Mouse (Mus musculus) hematopoietic stem cell, adult 5-6 weeks (primary cell): ENCODE measurements at regions not wholly inside any gene's neighbourhood (a gene's known extent, or its start where the extent isn't known, plus 50 kb on each side); places are given as distances from the start of the nearest gene placed in this dataset.
A peak's percentile ranks its signal among the peaks of the same experiment; 100 is the strongest.

Experiments used
- ATAC-seq, 2 experiments: fragments of 125-278 bp in 1 of 2; replicated peaks in 1 of 2; 2 replicates each; pipeline ENCODE4 v1.8.0; 2016 to 2017; ENCODE audit warnings: inconsistent platforms in 2 of 2, mild to moderate bottlenecking in 2 of 2, moderate number of reproducible peaks in 2 of 2, low read depth in 1 of 2, moderate TSS enrichment in 1 of 2; ENCODE audit not compliant: low FRiP score in 2 of 2, poor library complexity in 2 of 2, severe bottlenecking in 2 of 2, insufficient read depth in 1 of 2, low TSS enrichment in 1 of 2

DNA sequence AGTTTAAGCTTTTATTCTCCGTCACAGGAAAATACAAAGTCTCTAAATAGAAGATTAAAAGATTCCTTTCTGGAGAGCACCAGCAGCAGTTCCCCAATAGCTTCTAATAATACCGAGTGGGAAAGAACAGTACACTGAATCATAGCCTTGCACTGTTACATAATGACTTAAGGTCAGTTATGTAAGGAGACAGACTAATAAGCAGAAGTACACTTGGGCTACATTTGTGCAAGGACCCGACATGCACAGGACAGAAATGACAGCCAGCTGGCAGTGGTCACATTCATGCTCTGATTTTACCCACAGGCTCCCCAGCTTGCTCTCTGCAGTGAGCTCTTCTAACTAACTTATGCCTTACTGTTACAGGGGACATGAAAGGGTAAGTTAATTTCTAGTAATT lies 212.4 kb upstream of the Htr2a start:
- peak; percentile 66 to 67 for ATAC-seq

GRCm38 (mm10) chr14:74464027-74464682 lies 176.5 kb upstream of the Htr2a start:
- ATAC-seq, result no peak

DNA sequence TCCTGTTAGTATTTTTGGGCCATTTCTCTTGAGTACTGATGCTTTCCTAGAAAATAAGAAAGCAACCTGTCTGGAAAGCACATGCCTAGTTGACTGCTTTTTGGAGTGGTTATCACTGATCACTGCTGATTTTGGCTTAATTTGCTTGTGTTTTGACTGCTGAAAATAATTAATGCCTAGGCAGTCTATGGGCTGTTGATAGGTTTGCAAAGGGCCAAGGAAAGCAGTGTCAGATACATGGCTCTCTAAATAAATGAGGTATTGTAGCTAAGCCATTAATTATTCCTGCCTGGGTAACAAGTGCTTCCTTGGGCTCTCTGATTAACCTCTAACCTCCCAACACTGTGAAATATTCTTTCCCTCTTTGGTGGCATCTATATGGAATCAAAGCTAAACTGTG lies 145.1 kb upstream of the Htr2a start:
- no peak for ATAC-seq

DNA sequence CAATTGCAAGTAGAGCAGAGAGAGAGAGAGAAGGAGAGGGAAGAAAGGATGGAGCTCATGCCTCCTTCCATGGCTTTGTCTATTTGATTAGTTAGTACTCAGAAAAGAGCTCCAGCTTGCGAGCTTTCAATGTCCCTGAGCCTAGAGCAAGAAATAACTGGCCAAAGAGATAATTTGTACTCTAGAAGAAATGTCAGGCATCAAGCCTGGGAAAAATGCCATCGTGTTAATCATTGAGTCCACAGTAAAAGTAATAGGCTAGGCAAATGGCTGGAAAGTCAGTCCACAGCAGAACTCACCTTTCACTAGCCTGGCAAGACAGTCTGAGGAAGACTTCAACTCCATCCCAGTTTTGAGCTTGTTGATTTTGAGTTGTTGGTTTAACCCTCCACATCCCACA lies 129.1 kb upstream of the Htr2a start:
- ATAC-seq, result no peak

DNA sequence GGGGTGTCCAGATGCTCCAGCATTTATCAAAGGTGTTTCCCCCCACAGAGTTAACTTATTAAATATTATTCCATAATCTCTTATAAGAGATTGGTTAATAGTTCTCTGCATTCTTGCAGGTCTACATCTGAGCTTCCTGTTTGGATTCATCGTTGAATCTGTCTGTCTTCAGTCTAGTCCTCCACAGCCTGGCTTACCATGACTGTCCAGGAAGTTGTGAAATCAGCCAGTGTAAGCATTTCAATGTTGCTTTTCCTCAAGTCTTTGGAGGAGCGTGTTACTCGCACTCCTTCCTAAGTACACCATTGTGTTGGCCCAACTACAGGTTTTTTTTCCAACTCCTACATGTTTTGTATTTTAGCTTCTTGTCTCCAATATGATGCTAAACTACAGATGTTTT lies 124.2 kb upstream of the Htr2a start:
- no peak for ATAC-seq

- ATAC-seq, result no peak
These were observed 121.1 kb upstream of the Htr2a start for GRCm38 (mm10) chr14:74519531-74519930.

DNA sequence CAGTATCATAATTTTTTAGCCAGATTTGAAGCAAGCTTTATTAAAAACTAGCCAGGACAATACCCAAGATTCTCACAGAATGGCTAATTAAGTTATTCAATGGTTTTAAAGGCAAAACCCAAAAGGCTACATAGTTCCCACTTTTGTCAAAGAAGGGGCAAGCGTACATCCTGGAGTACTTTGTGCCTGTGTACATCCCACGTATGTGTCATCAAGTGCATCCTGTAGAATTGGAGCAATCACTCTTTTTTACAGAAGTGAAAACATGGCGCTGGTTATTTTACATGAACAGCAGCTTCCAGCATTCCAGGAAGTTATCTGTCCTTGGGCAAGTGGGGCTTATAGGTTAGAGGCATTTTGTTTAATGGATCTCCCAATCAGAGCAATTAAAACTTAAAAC lies 119.0 kb upstream of the Htr2a start:
- no peak for ATAC-seq

GRCm38 (mm10) chr14:74527246-74527645 lies 113.4 kb upstream of the Htr2a start:
- ATAC-seq, result no peak

- no peak for ATAC-seq
These were observed 111.2 kb upstream of the Htr2a start for GRCm38 (mm10) chr14:74529368-74529951.

DNA sequence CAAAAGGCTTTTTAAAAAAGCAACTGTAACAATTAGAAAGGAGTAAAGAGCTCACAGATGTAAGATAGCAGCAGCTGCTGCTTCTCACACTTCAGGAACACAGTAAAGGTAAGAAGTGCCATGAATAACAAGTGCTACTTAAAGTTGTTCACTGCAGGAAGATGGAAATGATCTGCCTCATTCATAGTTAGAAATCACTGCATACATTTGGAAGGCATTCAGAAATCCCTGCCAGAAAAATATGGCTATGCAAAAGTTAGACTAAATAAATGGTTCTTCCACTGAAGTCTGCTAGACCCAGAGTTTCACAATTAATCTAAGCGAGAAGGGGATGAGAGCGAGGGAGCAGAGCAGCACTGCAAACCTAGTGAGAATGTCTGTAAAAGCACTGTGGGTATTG lies 102.5 kb upstream of the Htr2a start:
- no peak for ATAC-seq

- no peak for ATAC-seq
These were observed 96.6 kb upstream of the Htr2a start for GRCm38 (mm10) chr14:74544028-74544427.

- no peak for ATAC-seq
These were observed 89.5 kb upstream of the Htr2a start for GRCm38 (mm10) chr14:74551091-74551490.

DNA sequence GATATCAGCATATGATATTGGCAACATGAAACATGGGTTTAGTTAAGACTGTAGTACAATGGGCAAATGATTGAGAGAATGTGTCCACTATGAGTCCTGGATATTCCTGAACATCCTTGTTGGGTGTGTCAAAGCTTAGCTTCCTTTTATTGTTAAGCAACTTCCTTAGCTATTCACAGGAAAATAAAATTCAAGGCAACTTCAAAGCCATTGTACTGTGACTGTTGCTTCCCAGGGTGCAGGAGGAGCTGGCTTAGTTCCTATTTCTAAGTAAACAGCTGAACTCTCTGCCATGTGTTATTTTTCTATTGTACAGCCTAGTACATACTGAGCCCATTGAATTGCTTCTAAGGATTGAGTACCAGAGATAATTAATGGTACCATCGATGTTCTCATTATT lies 87.0 kb upstream of the Htr2a start:
- no peak for ATAC-seq

GRCm38 (mm10) chr14:74558359-74558758 lies 82.3 kb upstream of the Htr2a start:
- ATAC-seq, result no peak
